Mouse (Mus musculus): ENCODE results near the gene Drd1. TPM values are rescaled to one million over a fixed set of nuclear protein-coding genes. Genes with fewer than 3 reads are reported as not detected.

Gene Drd1
- polyA plus RNA-seq, 1 experiment from 2014 or later = 16.8 TPM

- WGBS = 88% methylated on average over 11 of the region's 11 CpGs
- H3K9me3 ChIP-seq (ENCODE audit: control insufficient read depth, low read length) = no peaks in the 10 kb centered on the region
These were observed 21.4 kb upstream of the Drd1 start for GRCm38 (mm10) chr13:54076762-54077460.

DNA sequence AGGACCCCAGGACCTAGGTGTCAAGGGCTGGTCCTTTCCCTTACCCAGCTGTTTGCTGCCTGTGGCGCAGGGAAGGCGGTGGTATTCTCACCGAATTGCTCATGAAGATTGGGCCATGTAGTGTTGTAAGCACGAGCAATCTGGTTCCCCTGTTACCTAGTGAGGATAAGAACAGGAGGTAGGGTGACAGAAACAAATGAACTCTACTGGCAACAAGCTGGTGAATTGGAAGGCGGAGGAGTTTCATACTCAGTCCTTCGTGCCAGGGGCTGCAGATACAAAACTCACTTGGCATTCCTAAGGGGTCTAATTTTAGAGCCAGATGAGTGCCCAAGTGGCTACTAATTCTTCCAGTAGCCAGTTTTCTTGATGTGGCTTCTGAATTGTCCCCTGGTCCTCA, 20.5 kb upstream of the Drd1 start:
- Histone ChIP-seq H3K4me2 (ENCODE audit: low read length) (no peak overlapping the region), H3K27me3 (replicated peaks; ENCODE audit: control insufficient read depth, insufficient read depth, low read length) (no peaks in the 10 kb centered on the region), H3K9ac (replicated peaks; ENCODE audit: low read depth, low read length) (no peak overlapping the region), H3K9me3 (ENCODE audit: control insufficient read depth, low read length) (no peaks in the 10 kb centered on the region), H3K4me1 (replicated peaks; ENCODE audit: control insufficient read depth, insufficient read depth, low read length) (peaks cover 19% of the 10 kb centered on the region), H3K4me3 (replicated peaks; ENCODE audit: low read length) (no peak overlapping the region), H3K36me3 (ENCODE audit: control insufficient read depth, insufficient read depth) (no peaks in the 10 kb centered on the region), H3K27ac (ENCODE audit: low read length) (no peak overlapping the region)
- ATAC-seq = no peak
- 90% methylated on average over 6 of the region's 6 CpGs for WGBS

More at GRCm38 (mm10) chr13:54076762-54077460, 21.4 kb upstream of the Drd1 start:
- H3K36me3 ChIP-seq (ENCODE audit: control insufficient read depth, insufficient read depth) = no peaks in the 10 kb centered on the region
- no peak for ATAC-seq
- peaks cover 19% of the 10 kb centered on the region for H3K4me1 ChIP-seq (replicated peaks; ENCODE audit: control insufficient read depth, insufficient read depth, low read length)
- no peak overlapping the region for H3K4me3 ChIP-seq (replicated peaks; ENCODE audit: low read length)
- H3K27me3 ChIP-seq (replicated peaks; ENCODE audit: control insufficient read depth, insufficient read depth, low read length) = no peaks in the 10 kb centered on the region
- no peak overlapping the region for H3K4me2 ChIP-seq (ENCODE audit: low read length)
- H3K9ac ChIP-seq (replicated peaks; ENCODE audit: low read depth, low read length) = no peak overlapping the region
- no peak overlapping the region for H3K27ac ChIP-seq (ENCODE audit: low read length)

GRCm38 (mm10) chr13:54075416-54075815, 19.9 kb upstream of the Drd1 start:
- H3K4me3 ChIP-seq (replicated peaks; ENCODE audit: low read length) = no peak overlapping the region

DNA sequence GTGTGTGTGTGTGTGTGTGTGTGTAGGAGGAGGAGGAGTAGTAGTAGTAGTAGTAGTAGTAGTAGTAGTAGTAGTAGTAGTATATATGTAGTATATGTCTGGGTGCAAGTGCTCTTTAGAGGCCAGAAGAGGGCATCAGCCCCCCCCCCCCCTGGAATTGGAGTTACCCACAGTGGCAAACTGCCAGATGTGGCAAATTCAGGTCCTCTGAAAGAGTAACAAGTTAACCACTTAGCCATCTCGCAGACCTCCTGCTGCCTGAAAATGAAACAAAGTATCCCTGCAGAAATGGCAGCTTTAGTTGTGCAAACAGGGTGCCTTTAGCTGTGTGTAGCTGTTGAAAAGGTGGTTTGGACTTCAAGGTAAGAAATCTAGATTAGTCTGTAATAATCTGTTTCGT, 18.0 kb upstream of the Drd1 start:
- Histone ChIP-seq H3K4me2 (ENCODE audit: low read length) (no peak overlapping the region), H3K4me3 (replicated peaks; ENCODE audit: low read length) (no peak overlapping the region), H3K27ac (ENCODE audit: low read length) (no peak overlapping the region), H3K9ac (replicated peaks; ENCODE audit: low read depth, low read length) (no peak overlapping the region), H3K4me1 (replicated peaks; ENCODE audit: control insufficient read depth, insufficient read depth, low read length) (peaks cover 15% of the 10 kb centered on the region), H3K36me3 (ENCODE audit: control insufficient read depth, insufficient read depth) (no peaks in the 10 kb centered on the region), H3K27me3 (replicated peaks; ENCODE audit: control insufficient read depth, insufficient read depth, low read length) (no peaks in the 10 kb centered on the region), H3K9me3 (ENCODE audit: control insufficient read depth, low read length) (no peaks in the 10 kb centered on the region)
- WGBS = 59% methylated on average over 2 of the region's 2 CpGs
- no peak for ATAC-seq

More at GRCm38 (mm10) chr13:54075416-54075815, 19.9 kb upstream of the Drd1 start:
- WGBS = 90% methylated on average over 2 of the region's 2 CpGs
- ATAC-seq = no peak
- Histone ChIP-seq H3K36me3 (ENCODE audit: control insufficient read depth, insufficient read depth) (no peaks in the 10 kb centered on the region), H3K9me3 (ENCODE audit: control insufficient read depth, low read length) (no peaks in the 10 kb centered on the region), H3K27me3 (replicated peaks; ENCODE audit: control insufficient read depth, insufficient read depth, low read length) (no peaks in the 10 kb centered on the region), H3K27ac (ENCODE audit: low read length) (no peak overlapping the region), H3K4me1 (replicated peaks; ENCODE audit: control insufficient read depth, insufficient read depth, low read length) (peaks cover 19% of the 10 kb centered on the region), H3K4me2 (ENCODE audit: low read length) (no peak overlapping the region), H3K9ac (replicated peaks; ENCODE audit: low read depth, low read length) (no peak overlapping the region)

DNA sequence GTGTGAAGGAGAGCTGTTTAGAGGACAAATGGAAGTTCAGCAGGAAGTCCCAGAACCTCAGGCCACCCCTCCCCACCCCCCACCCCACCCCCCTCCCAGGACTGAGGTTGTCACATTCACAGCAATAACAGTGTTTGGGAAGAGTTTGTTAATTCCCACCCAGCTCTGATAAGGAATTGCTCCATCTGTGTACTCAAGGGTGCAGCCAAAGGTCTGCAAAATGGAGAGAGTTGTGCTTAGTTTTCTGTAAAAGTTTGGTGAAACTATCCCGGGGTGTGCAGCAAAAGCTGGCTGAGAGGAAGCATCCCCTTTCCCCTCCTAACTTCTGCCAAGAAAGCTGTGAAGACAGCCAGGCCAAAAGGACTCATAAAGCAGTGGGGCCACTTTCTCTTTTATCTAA, 17.6 kb upstream of the Drd1 start:
- H3K27ac ChIP-seq (ENCODE audit: low read length) = no peak overlapping the region
- H3K36me3 ChIP-seq (ENCODE audit: control insufficient read depth, insufficient read depth) = no peaks in the 10 kb centered on the region
- H3K27me3 ChIP-seq (replicated peaks; ENCODE audit: control insufficient read depth, insufficient read depth, low read length) = no peaks in the 10 kb centered on the region
- H3K4me1 ChIP-seq (replicated peaks; ENCODE audit: control insufficient read depth, insufficient read depth, low read length) = peaks cover 15% of the 10 kb centered on the region
- 28% methylated on average over 1 of the region's 1 CpGs for WGBS
- no peak for ATAC-seq
- H3K9ac ChIP-seq (replicated peaks; ENCODE audit: low read depth, low read length) = no peak overlapping the region
- no peak overlapping the region; the same call in 1 of the 2 replicates for H3K4me3 ChIP-seq (replicated peaks; ENCODE audit: low read length)
- H3K4me2 ChIP-seq (ENCODE audit: low read length) = peak overlapping the region; percentile 79
- no peaks in the 10 kb centered on the region for H3K9me3 ChIP-seq (ENCODE audit: control insufficient read depth, low read length)

DNA sequence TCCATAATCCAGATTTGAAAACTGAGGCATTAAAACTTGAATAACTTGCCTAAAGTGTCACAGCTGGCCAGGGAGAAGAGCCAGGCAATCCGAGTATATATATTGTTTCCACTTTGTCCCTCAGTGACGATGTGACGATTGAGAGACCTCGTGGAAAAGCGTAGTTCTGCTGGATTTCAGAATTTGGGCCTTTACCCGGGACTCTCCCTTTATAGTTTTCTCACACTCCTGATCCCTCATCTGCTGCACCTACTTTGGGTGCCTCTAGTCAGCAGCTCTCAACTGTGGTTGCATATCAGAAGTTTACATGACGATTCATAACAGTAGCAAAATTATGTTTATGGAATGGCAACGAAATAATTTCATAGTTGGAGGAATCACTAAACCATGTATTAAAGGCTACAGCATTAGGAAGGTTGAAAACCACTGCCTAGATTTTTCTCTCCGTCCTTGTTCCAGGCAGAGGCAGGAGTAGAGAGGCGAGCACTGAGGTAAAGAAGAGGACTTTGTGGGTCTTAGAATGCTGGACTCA, 17.1 kb upstream of the Drd1 start:
- H3K27ac ChIP-seq (ENCODE audit: low read length) = no peak overlapping the region
- 32% methylated on average over 10 of the region's 10 CpGs for WGBS

DNA sequence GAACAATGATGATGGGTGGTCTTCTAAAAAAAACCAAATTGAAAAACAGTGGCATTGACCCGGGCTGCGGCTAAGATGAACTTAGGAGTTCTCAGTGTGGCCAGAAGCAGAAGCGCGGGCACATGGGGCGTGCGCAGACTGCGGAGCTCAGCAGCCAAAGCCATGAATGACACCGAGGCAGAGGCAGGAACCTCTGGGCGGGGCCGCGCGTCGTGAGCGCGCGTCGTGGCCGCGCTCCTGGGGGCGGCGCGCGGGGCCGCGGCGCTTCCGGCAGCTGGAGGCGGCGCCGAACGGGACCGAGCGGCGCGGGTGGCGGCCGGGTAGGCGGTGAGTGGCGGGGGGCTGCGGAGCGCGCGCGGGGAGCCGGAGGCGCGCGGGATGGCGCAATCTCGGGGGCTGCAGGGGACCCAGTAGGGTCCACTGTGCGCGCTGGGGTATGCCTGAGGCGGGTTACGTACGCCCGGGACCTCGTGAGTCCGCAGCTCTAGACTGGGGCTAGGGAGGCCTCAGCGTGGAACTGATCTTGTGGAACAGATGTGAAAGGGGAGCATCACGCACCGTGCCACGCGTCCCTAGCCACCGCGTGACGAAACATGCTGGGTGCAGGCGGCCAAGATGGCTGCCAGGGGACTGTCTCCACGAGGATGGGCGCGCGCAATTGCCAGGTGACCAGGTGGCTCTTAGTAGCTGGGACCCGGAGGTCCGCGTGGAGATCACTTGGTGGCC, 16.3 kb upstream of the Drd1 start, which contains the start of gene Sfxn1:
Gene Sfxn1 (plus strand): TSS at position 264 of the 726 bp plus-strand sequence.
- WGBS = under 1% methylated on average over 72 of the region's 74 CpGs
- H3K4me3 ChIP-seq (replicated peaks; ENCODE audit: low read length) = peak within 1 kb of the TSS; percentile 69
- peak; percentile 90 for ATAC-seq

More for the DNA sequence above, 17.1 kb upstream of the Drd1 start:
- Histone ChIP-seq H3K9ac (replicated peaks; ENCODE audit: low read depth, low read length) (peak overlapping the region; percentile 84), H3K9me3 (ENCODE audit: control insufficient read depth, low read length) (no peaks in the 10 kb centered on the region), H3K4me1 (replicated peaks; ENCODE audit: control insufficient read depth, insufficient read depth, low read length) (peaks cover 15% of the 10 kb centered on the region), H3K4me2 (ENCODE audit: low read length) (peak overlapping the region; percentile 79), H3K36me3 (ENCODE audit: control insufficient read depth, insufficient read depth) (no peaks in the 10 kb centered on the region), H3K4me3 (replicated peaks; ENCODE audit: low read length) (peak overlapping the region; percentile 69), H3K27me3 (replicated peaks; ENCODE audit: control insufficient read depth, insufficient read depth, low read length) (no peaks in the 10 kb centered on the region)
- ATAC-seq = no peak

GRCm38 (mm10) chr13:54071011-54071410, 15.5 kb upstream of the Drd1 start:
- no peaks in the 10 kb centered on the region for H3K9me3 ChIP-seq (ENCODE audit: control insufficient read depth, low read length)
- no peaks in the 10 kb centered on the region for H3K36me3 ChIP-seq (ENCODE audit: control insufficient read depth, insufficient read depth)
- H3K9ac ChIP-seq (replicated peaks; ENCODE audit: low read depth, low read length) = no peak overlapping the region
- H3K27me3 ChIP-seq (replicated peaks; ENCODE audit: control insufficient read depth, insufficient read depth, low read length) = no peaks in the 10 kb centered on the region
- H3K27ac ChIP-seq (ENCODE audit: low read length) = no peak overlapping the region
- peaks cover 15% of the 10 kb centered on the region for H3K4me1 ChIP-seq (replicated peaks; ENCODE audit: control insufficient read depth, insufficient read depth, low read length)
- H3K4me2 ChIP-seq (ENCODE audit: low read length) = no peak overlapping the region
- no peak for ATAC-seq
- WGBS = 96% methylated on average over 9 of the region's 9 CpGs
- no peak overlapping the region for H3K4me3 ChIP-seq (replicated peaks; ENCODE audit: low read length)

More for the DNA sequence above, 16.3 kb upstream of the Drd1 start, which contains the start of gene Sfxn1:
- no peaks in the 10 kb centered on the region for H3K27me3 ChIP-seq (replicated peaks; ENCODE audit: control insufficient read depth, insufficient read depth, low read length)
- H3K27ac ChIP-seq (ENCODE audit: low read length) = peak within 1 kb of the TSS; percentile 79
- H3K36me3 ChIP-seq (ENCODE audit: control insufficient read depth, insufficient read depth) = no peaks in the 10 kb centered on the region
- H3K9me3 ChIP-seq (ENCODE audit: control insufficient read depth, low read length) = no peaks in the 10 kb centered on the region
- H3K9ac ChIP-seq (replicated peaks; ENCODE audit: low read depth, low read length) = peak within 1 kb of the TSS; percentile 84
- H3K4me2 ChIP-seq (ENCODE audit: low read length) = peak within 1 kb of the TSS; percentile 79
- H3K4me1 ChIP-seq (replicated peaks; ENCODE audit: control insufficient read depth, insufficient read depth, low read length) = peaks cover 15% of the 10 kb centered on the region

DNA sequence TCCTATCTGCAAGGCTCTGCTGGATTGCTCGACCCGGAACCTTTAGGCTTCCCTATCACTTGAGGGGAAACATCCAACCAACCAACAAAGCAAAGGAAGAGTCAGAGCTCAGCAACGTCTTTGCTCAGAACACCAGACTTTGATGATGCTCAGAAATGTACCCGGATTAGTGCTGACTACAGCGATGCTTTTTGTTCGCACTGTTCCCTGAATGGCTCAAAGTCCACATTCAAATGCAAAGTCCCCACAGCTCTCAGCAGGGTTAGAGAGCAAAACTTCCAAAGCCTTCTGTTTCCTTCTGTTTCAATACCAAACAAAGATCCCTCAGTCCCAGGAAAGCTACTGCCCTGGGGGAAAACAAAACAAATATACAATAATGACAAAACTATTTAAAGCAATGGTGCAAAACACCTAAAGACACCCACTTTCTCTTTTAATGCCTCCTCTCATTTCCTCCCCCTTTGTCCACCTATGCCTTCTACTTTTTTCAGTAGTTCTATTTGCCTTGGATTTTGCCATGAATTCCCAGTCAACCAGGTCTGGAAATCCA, 12.2 kb upstream of the Drd1 start:
- no peaks in the 10 kb centered on the region for H3K27me3 ChIP-seq (replicated peaks; ENCODE audit: control insufficient read depth, insufficient read depth, low read length)
- ATAC-seq = no peak
- WGBS = 2% methylated on average over 6 of the region's 6 CpGs
- no peak overlapping the region for H3K9ac ChIP-seq (replicated peaks; ENCODE audit: low read depth, low read length)
- no peak overlapping the region for H3K27ac ChIP-seq (ENCODE audit: low read length)
- H3K4me2 ChIP-seq (ENCODE audit: low read length) = no peak overlapping the region
- H3K9me3 ChIP-seq (ENCODE audit: control insufficient read depth, low read length) = no peaks in the 10 kb centered on the region
- H3K4me1 ChIP-seq (replicated peaks; ENCODE audit: control insufficient read depth, insufficient read depth, low read length) = peaks cover 6% of the 10 kb centered on the region
- no peaks in the 10 kb centered on the region for H3K36me3 ChIP-seq (ENCODE audit: control insufficient read depth, insufficient read depth)
- H3K4me3 ChIP-seq (replicated peaks; ENCODE audit: low read length) = no peak overlapping the region
